Mouse (Mus musculus) cerebellum, adult 2 months (tissue): Measurements from ENCODE around the gene Tut4.

Experiments
- CTCF ChIP-seq: fragments of 200-500 bp; IDR thresholded peaks from 2 replicates; pipeline ENCODE4 v1.5.1; 2011; ENCODE audit warnings: low read depth, mild to moderate bottlenecking, control low read depth, low read length, moderate library complexity, borderline replicate concordance; ENCODE audit not compliant: insufficient read depth
- POLR2A ChIP-seq: fragments of 200-500 bp; IDR thresholded peaks from 2 replicates; pipeline ENCODE4 v1.6.1; 2011; ENCODE audit warnings: low read length, control low read depth, borderline replicate concordance; ENCODE audit not compliant: insufficient read depth

DNA sequence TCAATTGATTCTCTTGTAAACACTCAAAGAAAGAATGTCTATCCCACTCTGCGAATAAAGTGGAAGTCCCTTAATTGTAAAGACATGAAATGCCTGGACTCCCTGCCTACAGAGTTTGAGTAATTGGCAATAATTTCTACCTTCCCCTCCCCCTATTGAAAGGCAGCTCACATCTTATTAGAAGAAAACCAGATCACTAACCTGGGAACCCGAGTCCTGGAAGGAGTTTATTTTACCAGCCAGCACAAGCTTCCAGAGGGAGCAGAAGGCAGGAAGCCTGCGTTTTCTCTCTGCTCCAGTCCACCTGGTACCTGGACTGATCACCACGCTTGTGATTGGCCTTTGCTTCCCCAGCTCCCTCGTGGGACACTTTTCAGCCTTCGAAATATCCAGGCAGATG is 25.9 kb upstream of the Tut4 start:
- TF ChIP-seq CTCF (no peak), POLR2A (no peak)
